In genomic region chr9:116425400-116425799, GRCm38 (mm10) we compare ENCODE assay signal across 5 mouse cellular contexts.
DNase-seq lines count a peak whose midpoint lies in the region.
"Not testable (repeated sequence)": the region's sequence is repeated elsewhere in the genome, so short reads cannot be mapped to it uniquely, and the experiment has no call there.

No protein-coding gene starts in this region.

- not testable (repeated sequence) for H3K9me3 ChIP-seq in heart, embryonic 10.5 days

- not testable (repeated sequence) for H3K36me3 ChIP-seq in heart, embryonic 10.5 days

- not testable (repeated sequence) for H3K27ac ChIP-seq in heart, embryonic 10.5 days

- not testable (repeated sequence) for H3K27me3 ChIP-seq in heart, embryonic 10.5 days (ENCODE audit: insufficient read depth, poor library complexity, severe bottlenecking)

- DNase-seq in ES-CJ7 (ENCODE audit: low read depth, low spot score): peak; percentile 21
- peak; percentile 56 for DNase-seq in R1 (ENCODE audit: low read depth, low spot score)
- DNase-seq in ZHBTc4 (ENCODE audit: low read depth, low spot score): peak; percentile 53
- DNase-seq in heart, adult 11 months: peak; percentile 69
- peak; percentile 9 for DNase-seq in heart, embryonic 10.5 days (ENCODE audit: low spot score)

- WGBS in heart, embryonic 10.5 days: 81% methylated on average over 9 of the region's 9 CpGs

- H3K4me3 ChIP-seq in heart, embryonic 10.5 days: not testable (repeated sequence)

- H3K4me1 ChIP-seq in heart, embryonic 10.5 days: not testable (repeated sequence)

Comparison
In these comparisons a context has a peak if more than half of its experiments do, and no peak if none do; other contexts are left out.
1. DNase-seq: peak in every context shown above with its lines; median percentile 69 in heart, adult 11 months; 56 in R1; 53 in ZHBTc4; 21 in ES-CJ7; 9 in heart, embryonic 10.5 days.